Mouse (Mus musculus) right cerebral cortex, postnatal 10 days (tissue): ENCODE data around the gene Egfl7.

Experiments used
- DNase-seq, 2 experiments: peaks; one replicate each; pipeline ENCODE4 v3.0.0; 2021; ENCODE audit warnings: low spot score in 2 of 2

Egfl7 gene

DNA sequence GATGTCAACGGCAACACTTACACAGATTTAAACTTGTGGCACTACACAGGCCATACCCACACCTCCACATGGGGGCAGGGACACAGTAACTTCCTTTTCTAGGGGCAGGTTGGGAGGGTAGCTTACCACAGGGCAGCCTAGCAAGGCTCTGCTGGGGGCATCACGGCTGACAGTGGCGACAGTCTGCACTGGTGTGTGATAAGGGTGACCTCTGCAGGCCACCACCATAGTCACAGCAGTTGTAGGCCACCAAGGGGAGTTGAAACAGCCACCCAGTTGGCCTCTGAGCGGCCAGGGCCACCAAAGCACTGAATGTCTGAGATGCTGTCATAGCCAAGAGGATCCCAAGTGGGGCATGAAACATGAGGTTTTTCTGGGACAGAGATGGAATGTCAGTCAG, 13.6 kb upstream of the Egfl7 start:
- DNase-seq, result peak in 1 of 2 experiments; percentile 59

DNA sequence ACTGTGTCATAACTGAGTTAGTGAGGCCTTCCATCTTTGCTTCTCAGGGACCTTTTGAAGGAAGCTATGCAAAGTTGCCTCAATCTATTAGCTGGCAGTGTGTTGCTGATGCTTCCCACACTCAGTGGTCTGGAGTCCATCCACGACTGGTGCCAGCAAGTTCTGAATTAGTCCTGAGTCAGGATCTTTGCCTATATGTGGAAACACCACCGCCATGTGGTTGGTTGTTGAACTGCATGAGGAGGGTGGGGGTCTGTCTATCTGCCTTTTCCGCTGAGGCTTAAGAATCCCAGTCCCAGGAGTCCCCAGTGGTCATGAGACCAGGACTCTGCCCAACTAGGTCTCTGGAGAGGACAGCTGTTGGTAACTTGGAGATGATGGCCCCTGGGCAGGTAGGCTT, 9.8 kb upstream of the Egfl7 start:
- DNase-seq, result peak; percentile 58 to 66

DNA sequence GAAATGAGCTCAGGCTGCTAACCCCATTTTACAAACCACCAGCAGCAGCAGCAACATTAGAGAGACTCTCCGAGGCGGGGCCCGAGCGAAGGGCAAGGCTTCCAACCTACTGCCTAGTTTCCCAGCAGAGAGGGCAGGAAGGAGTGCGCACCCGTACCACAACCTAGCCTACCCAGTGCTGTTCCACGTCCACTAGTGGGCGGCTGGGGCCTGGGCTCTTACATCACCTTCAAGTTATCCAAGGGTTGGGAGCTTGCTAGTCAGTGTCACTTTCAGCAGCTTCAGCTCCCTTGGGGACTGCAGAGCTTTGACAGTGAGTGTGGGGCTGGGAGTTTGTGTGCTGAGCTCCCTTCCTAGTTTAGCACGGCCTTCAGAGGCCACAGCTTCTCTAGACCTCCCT, 8.4 kb upstream of the Egfl7 start:
- no peak for DNase-seq

DNA sequence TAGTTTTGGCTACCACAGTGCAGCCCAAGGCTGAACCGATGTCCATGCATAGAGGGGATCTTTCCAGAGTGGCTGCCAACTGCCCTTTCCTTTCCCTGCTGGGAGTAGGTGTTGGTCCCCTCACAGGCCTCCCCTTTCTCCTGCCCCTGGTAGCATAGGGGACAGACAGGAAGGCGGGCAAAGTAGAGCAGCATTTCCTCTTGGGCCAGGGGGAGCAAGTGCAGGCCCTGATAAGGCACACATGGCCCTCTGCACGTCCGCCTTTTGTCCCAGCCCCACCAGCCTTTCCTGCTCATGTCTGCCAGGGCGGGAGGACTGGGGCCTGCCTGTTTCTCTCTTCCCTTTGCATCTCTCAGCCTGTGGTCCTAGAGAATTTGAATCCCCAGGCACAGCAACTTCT, 8.0 kb upstream of the Egfl7 start:
- DNase-seq, result peak in 1 of 2 experiments; percentile 26

DNA sequence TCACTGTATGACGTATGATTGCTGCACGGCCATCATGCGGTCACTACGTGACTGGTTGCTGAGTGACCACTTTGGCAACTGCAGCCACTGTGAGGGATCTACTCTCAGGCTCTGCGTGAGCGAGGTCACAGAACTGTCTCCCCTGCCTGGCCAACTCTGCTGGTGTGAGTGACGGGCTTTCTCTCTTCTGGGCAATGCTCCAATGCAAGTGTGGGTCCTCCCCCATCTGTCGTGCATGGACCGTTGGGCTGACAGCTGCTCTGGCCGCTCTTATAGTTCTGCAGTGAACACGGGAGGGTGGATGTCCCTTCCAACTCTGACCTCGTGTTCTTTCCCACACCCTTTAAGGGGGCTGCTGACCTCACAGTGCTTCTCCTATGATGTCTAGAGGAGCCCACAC, 6.4 kb upstream of the Egfl7 start:
- DNase-seq, result peak; percentile 53 to 76

DNA sequence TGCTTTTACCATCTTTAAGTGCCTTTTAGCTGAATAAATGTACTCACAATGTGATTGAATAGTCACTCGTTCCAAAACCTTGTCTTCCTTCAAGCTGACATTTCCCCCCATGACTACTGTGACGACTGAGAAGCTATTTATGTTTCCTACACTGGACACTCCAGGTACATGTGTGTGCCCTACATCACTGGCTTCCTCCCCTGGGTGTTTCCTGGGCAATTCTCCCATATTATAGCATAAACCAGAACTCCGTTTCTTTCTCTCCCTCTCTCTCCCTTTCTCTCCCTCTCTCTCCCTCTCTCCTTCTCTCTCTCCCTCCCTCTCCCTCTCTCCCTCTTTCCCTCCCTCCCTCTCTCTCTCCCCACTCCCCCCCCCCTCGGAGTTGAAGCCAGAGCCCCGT, 6.0 kb upstream of the Egfl7 start:
- DNase-seq, result no peak

DNA sequence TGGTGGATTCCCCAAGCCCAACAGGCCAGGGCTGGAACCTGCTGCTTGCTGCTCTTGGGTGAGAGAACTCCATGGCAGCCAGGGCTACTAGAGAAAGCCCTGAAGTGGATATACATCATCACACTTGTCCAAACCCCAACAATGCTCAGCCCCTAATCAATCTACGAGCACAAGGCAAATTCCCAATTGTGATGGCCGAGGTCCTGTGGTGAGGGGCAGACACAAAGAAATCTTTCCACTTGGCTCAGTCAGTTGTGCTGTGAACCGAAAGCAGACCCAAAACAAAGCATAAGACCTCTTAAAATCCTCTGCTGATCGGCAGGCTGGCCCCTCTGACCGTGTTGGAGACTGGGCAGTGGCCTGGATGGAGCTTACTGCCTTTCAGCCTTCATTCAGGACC, 5.0 kb upstream of the Egfl7 start:
- DNase-seq, result no peak

DNA sequence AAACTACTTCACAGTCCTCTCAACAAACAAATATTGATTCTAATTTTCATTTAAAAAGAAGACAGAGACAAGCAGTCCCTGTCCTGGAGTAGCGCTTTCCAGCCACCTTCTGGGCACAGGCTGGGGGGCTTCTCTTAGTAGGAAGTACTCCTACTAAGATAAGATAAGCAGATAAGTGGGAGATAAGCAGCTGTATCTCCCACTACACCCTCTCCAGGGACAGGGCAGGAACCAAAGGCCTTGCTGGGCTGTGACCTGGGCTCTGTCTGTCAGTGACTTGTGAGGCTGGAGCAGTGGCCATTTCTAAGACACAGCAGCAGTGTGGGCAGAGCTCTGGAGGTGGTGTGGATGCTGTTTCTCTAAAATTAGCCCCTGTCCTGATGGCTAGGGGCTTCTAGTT, 4.4 kb upstream of the Egfl7 start:
- DNase-seq, result no peak

DNA sequence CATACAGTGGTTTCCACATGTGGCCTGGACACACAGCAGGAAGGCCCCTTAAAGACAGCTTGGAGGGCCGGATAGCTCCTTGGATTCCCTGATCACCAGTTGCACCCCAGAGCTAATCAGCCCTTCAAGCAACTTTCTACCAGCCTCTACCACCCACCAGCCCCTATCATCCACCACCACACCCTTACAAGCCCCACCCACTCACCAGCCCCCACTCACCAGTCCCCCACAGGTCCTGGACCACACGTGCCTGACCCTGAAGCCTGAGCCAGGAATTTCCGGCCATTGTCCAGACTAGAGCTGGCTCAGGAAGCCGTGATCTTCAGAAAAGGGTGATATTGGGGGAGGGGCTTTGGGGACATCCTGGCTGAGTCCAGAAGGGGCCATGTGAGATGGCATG, 3.9 kb upstream of the Egfl7 start:
- DNase-seq, result peak in 1 of 2 experiments; percentile 29

DNA sequence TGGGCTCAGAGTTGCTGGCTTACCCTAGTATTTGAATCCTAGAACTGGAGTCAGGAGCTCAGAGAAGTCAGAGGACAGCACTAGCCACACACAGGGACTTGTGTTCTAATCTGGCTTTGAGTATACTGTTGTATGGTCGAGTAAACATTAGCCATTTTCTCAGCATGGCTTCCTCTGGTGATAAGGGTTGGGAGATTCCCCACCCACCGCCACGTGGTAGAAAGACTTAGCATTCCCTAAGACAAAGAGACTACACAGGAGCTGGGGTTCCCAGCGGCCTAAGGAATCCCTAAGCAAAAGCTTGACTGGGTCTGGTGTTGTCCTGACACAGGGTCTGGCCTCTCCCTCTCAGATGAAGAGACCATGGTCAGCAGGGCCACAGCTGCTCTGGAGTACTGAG, 3.4 kb upstream of the Egfl7 start:
- DNase-seq, result no peak

DNA sequence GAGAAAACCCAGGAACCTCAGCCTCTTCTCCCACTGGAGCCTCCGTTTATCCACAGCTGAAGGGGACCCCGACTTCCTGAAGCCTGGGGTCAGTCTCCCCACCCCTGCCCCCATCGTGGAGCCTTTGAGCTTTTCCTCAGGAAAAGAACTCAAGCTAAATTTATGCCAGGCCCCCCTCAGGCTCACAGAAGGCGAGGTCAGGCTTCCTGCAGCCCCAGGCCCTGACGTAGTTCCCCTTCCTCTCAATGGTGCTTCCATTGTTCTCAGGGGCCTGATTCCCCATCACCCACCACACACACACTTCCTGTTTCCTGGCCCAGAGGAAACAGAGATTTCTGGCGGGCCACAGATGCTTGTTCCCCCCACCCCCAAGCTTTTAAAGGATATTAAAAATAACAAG, 1.4 kb upstream of the Egfl7 start:
- DNase-seq, result peak in 1 of 2 experiments; percentile 43

DNA sequence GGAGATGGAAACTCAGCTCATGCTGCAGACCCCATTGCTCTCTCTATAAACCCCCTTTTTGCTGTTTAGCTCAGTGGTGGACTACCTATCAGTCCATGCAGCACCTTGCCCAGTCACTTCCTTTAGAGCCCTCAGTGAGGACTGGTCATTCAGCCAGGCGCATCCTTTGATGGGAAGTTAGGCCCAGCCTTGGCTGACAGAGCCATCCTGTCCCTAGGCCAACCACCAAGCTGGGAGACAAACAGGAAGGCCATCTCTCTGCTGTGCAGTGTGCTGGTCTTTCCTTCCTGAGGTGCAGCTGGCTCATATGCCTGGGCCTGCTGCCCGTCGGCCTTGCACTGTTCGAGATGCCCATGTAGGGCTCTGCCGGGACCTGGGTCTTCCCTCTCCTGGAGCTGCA, 937 bp downstream of the Egfl7 start:
- no peak for DNase-seq

DNA sequence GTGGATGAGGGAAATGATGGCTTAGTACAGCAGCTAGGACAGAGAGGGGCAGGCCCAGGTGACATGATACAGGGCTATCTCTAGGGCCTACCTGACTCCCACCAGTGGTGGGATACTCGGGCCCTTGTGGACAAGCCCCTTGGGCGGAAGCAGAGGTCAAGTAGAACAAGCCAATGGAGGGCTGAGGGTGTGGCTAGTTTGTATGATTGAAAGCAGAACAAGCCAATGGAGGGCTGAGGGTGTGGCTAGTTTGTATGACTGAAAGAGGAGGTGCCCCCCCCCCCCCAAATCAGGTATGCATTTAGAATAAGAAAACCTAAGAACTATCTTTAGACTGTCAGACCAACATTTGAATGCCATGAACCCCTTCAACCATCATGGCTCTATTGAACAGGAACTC, 2.4 kb downstream of the Egfl7 start:
- no peak for DNase-seq

DNA sequence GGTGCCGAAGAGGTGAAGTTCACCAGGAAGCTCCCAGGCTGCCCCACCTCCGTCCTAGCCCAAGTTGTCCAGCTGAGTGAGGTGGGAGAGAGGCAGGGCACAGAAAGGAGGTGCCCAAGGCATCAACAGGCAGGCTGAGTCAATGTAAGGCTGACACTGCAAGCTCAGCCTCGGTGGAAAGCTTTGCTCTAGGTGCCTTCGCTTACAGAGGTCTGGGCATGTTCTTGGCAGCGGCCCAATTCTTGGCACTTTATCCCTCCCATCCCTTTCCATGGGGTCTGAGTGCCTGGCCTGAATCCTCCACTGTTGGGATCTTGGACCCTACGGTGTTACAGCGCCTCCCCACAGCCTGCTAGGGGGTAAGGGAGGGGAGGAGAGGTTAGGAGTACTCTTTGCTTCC, 2.9 kb downstream of the Egfl7 start:
- DNase-seq, result no peak

DNA sequence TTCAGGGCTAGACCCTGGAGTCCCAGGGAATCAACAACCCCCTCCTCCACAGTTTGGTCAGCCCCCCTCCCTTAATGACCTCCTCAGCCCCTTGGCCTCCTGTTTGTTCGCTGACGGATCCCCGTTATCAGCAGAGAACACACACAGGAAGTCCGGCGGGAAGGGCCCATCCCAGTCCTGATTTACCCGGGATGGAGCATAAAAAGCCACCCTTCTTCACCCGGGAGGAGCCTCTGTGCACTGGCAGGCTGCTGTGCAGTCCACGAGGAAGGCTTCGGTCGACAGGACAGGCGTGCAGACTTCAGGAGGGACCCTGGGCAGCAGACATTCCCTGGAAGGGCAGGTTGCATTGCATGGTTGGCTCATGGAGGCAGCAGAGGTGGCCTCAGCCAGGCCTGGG, 3.8 kb downstream of the Egfl7 start:
- no peak for DNase-seq

DNA sequence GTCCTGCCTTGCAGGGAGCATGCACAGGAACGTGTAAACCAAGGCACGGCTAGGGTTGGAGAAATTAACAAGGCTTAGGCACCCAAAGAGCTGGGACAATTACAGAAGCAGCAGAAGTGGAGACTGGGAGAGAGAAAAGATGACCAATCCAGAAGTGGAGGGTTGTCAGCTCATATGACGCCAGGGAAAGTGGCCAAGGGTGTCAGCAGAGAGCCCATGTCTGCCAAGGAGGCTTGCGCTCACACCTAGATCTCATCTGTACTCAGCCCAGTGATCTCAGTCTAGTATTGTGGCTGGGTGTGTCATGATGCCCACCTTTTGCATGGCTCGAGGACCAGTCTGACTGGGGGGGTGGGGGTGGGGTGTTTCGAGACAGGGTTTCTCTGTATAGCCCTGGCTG, 5.9 kb downstream of the Egfl7 start:
- DNase-seq, result no peak

DNA sequence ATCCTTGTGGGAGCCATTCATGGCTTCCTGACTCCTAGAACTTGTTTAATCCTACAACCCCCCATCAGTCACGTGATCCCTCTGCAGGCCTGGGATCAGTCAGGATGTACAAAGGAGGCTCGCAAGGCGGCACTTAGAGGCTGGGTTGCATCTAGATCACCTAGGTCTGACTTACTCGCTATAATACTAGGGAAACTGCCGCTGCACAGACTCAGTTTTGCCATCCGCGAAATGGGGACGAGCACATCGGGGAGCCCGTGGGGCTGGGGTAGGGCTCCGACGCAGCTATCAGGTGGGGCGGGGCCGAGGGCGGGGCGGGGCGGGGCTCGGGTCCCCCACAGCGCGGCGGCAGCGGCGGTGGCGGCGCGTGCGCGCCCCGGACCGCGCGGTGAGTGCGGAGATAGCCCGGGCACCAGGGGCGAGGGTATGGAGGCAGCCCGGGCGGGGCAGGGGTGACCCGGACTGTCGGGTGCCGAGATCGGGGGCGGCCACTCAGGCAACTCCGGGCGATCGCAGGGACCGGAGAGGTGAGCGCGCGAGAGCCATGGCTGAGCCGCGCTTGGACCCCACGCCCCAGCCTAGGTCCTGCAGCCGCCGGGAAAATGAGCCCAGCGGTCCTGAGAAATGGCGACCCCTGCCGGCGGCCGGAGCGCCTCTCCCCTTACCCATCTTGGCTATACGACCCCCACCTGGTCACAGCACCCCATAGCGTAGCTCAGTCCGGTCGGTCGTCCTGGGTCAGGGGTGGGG, 6.7 kb downstream of the Egfl7 start, which contains the start of gene Gm20532:
Gene Gm20532, plus strand, starts transcription at position 346 of the 750 bp plus-strand sequence.
- DNase-seq, result peak; percentile 68 to 71

DNA sequence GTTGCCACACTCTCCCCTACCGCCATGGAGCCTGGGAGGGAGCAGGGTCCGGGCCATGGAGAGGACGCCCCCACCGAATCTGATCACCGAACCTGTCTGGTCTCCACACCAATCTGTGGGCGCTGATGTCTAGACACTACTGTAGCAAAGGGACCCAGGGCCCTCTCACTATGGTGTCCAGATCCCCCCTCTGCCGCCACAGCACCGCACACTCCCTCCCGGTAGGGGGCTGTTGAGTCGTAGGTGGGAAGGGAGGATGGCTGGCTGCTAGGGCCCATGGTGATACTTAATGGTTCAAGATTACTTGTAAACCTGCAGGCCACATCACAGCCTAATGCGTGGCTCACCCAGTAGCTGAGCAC, 7.2 kb downstream of the Egfl7 start:
- peak; percentile 51 to 56 for DNase-seq

DNA sequence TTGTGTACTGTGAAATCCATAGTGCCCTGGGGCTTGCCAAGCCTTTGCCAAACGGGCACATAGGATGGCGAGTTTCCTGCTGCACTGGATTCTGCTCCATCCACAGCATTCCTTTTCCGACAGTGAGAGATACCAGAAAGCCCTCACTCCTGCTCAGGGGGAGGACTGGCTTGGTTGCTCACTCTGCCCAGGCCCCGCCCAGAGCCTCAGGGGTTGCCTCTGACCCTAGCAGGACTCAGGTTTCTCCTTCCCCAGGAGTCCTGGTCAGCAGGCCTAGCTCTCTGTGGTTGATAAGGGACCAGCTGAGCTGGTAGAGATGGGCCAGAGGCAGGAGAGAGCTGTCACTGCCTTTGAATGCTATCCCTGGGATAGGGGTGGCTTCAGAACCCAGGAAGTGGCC, 8.8 kb downstream of the Egfl7 start:
- no peak for DNase-seq

DNA sequence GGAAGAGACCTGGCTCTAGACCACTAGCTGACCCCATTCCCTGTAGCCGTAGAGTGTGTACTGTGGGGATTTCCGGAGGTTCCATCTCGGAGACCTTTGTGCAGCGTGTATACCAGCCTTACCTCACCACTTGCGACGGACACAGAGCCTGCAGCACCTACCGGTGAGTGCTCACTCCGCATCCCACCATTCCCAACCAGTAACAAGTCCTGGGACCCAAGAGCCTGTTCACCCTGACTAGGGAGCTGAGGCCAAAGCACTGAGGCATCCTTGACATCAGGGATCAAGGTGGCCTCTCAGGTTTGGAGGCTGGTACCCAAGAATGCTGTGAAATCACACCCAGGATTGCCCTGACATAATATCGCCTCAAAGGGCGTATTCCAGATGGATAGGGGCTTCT, 9.5 kb downstream of the Egfl7 start:
- no peak for DNase-seq

DNA sequence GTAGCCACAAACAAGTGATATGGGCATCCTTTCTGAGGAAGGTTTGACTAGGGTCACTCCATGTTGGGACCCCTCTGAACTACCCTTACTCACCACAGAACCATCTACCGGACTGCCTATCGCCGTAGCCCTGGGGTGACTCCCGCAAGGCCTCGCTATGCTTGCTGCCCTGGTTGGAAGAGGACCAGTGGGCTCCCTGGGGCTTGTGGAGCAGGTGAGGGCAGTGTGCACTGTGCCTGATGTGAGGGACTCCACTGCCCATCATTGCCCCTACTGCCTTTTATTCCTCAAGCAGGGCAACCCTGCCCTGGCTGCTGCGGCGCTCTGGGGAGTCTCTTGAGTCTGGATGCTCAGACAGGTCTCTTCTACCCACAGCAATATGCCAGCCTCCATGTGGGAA, 10.5 kb downstream of the Egfl7 start:
- DNase-seq, result no peak

DNA sequence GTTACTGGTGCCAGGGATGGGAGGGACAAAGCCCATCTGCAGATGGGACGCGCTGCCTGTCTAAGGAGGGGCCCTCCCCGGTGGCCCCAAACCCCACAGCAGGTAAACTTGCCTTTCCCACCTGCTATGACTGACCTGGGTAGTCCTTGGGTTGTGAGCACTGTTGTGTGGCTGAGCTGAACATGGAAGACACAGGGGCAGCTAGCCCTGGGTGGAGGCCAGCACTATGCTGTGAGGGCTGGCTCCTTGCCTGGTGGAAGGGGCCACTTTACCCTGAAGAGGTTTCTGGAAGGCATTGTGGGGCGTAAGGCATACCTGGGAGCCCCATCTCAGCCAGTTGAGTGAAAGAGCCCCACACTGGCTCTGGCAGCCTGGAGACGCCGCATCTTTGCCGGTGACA, 11.1 kb downstream of the Egfl7 start:
- no peak for DNase-seq

DNA sequence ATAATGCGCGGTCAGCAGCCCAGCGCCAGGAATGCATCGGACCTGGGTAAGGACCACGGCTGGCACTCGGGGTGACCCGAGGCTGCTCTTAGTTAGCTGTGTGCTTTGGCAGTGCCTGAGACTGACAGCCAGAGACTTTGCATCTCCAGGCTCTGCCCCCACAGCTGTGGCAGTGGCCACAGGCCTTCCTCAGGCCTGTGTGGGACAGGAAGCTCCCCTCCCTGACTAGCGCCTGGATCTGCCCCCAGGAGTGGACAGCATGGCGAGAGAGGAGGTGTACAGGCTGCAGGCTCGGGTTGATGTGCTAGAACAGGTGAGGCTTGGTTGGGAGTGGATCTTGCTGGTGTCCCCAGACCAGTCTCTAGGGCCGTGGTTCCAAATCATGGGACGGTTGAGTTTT, 11.6 kb downstream of the Egfl7 start:
- no peak for DNase-seq
